Mouse (Mus musculus): Measurements from ENCODE around the gene Prdm2. TPM values are rescaled to one million over a fixed set of nuclear protein-coding genes. Genes with fewer than 3 reads are reported as not detected.

Prdm2 gene
- polyA plus RNA-seq, 1 experiment from 2014 or later = 19.0 TPM

- Histone ChIP-seq H3K27ac (no peak overlapping the region), H3K4me1 (peaks cover 41% of the 10 kb centered on the region), H3K27me3 (replicated peaks) (no peaks in the 10 kb centered on the region), H3K9ac (no peak overlapping the region), H3K36me3 (peaks cover 21% of the 10 kb centered on the region), H3K4me2 (replicated peaks) (no peak overlapping the region), H3K4me3 (no peak overlapping the region), H3K9me3 (no peaks in the 10 kb centered on the region)
- WGBS = 73% methylated on average over 21 of the region's 21 CpGs
- no peak for ATAC-seq (ENCODE audit: low FRiP score, low read depth)
Observed at GRCm38 (mm10) chr4:143114232-143114979, 98.4 kb downstream of the Prdm2 start.

- Histone ChIP-seq H3K27ac (no peak overlapping the region), H3K36me3 (peaks cover 34% of the 10 kb centered on the region), H3K27me3 (replicated peaks) (no peaks in the 10 kb centered on the region), H3K4me2 (replicated peaks) (no peak overlapping the region), H3K4me1 (peaks cover 41% of the 10 kb centered on the region), H3K9me3 (no peaks in the 10 kb centered on the region), H3K4me3 (no peak overlapping the region), H3K9ac (no peak overlapping the region)
- ATAC-seq (ENCODE audit: low FRiP score, low read depth) = no peak
- WGBS = 37% methylated on average over 6 of the region's 6 CpGs
Observed at GRCm38 (mm10) chr4:143112985-143113384, 99.8 kb downstream of the Prdm2 start.

- no peak overlapping the region for H3K9ac ChIP-seq
- peaks cover 45% of the 10 kb centered on the region for H3K4me1 ChIP-seq
- H3K9me3 ChIP-seq = no peaks in the 10 kb centered on the region
- no peaks in the 10 kb centered on the region for H3K27me3 ChIP-seq (replicated peaks)
- no peak overlapping the region for H3K27ac ChIP-seq
- no peak overlapping the region for H3K4me3 ChIP-seq
- H3K4me2 ChIP-seq (replicated peaks) = no peak overlapping the region
- WGBS = 96% methylated on average over 2 of the region's 2 CpGs
- ATAC-seq (ENCODE audit: low FRiP score, low read depth) = no peak
- H3K36me3 ChIP-seq = peaks cover 35% of the 10 kb centered on the region
Observed at GRCm38 (mm10) chr4:143112439-143112838, 100.4 kb downstream of the Prdm2 start.

- Histone ChIP-seq H3K9me3 (no peaks in the 10 kb centered on the region), H3K4me1 (peaks cover 45% of the 10 kb centered on the region), H3K9ac (no peak overlapping the region), H3K4me2 (replicated peaks) (no peak overlapping the region), H3K27ac (no peak overlapping the region), H3K36me3 (peaks cover 35% of the 10 kb centered on the region), H3K27me3 (replicated peaks) (no peaks in the 10 kb centered on the region), H3K4me3 (no peak overlapping the region)
- no peak for ATAC-seq (ENCODE audit: low FRiP score, low read depth)
- 91% methylated on average over 5 of the region's 5 CpGs for WGBS
Observed at GRCm38 (mm10) chr4:143111872-143112271, 100.9 kb downstream of the Prdm2 start.

- Histone ChIP-seq H3K27ac (no peak overlapping the region), H3K27me3 (replicated peaks) (no peaks in the 10 kb centered on the region), H3K4me1 (peaks cover 27% of the 10 kb centered on the region), H3K4me2 (replicated peaks) (no peak overlapping the region), H3K36me3 (peaks cover 40% of the 10 kb centered on the region), H3K9me3 (no peaks in the 10 kb centered on the region), H3K4me3 (no peak overlapping the region), H3K9ac (no peak overlapping the region)
- ATAC-seq (ENCODE audit: low FRiP score, low read depth) = no peak
- 27% methylated on average over 9 of the region's 9 CpGs for WGBS
Observed at GRCm38 (mm10) chr4:143108552-143108951, 104.2 kb downstream of the Prdm2 start.

GRCm38 (mm10) chr4:143106971-143107370 lies 105.8 kb downstream of the Prdm2 start:
- H3K4me2 ChIP-seq (replicated peaks) = no peak overlapping the region
- H3K36me3 ChIP-seq = peaks cover 40% of the 10 kb centered on the region
- peaks cover 22% of the 10 kb centered on the region for H3K4me1 ChIP-seq
- no peaks in the 10 kb centered on the region for H3K27me3 ChIP-seq (replicated peaks)
- ATAC-seq (ENCODE audit: low FRiP score, low read depth) = no peak
- WGBS = 89% methylated on average over 6 of the region's 6 CpGs
- H3K4me3 ChIP-seq = no peak overlapping the region
- H3K9me3 ChIP-seq = no peaks in the 10 kb centered on the region
- no peak overlapping the region for H3K27ac ChIP-seq
- no peak overlapping the region for H3K9ac ChIP-seq

GRCm38 (mm10) chr4:143106566-143106965 lies 106.2 kb downstream of the Prdm2 start:
- H3K4me1 ChIP-seq = peaks cover 22% of the 10 kb centered on the region
- H3K4me3 ChIP-seq = no peak overlapping the region
- H3K27ac ChIP-seq = no peak overlapping the region
- H3K9ac ChIP-seq = no peak overlapping the region
- no peak for ATAC-seq (ENCODE audit: low FRiP score, low read depth)
- H3K27me3 ChIP-seq (replicated peaks) = no peaks in the 10 kb centered on the region
- no peaks in the 10 kb centered on the region for H3K9me3 ChIP-seq
- no peak overlapping the region for H3K4me2 ChIP-seq (replicated peaks)
- H3K36me3 ChIP-seq = peaks cover 39% of the 10 kb centered on the region
- WGBS = 78% methylated on average over 2 of the region's 2 CpGs

- Histone ChIP-seq H3K27ac (no peak overlapping the region), H3K9ac (no peak overlapping the region), H3K4me2 (replicated peaks) (no peak overlapping the region), H3K4me1 (peaks cover 22% of the 10 kb centered on the region), H3K36me3 (peaks cover 21% of the 10 kb centered on the region), H3K9me3 (no peaks in the 10 kb centered on the region), H3K27me3 (replicated peaks) (no peaks in the 10 kb centered on the region), H3K4me3 (no peak overlapping the region)
- WGBS = 77% methylated on average over 5 of the region's 5 CpGs
- no peak for ATAC-seq (ENCODE audit: low FRiP score, low read depth)
Observed at GRCm38 (mm10) chr4:143104739-143105138, 108.1 kb downstream of the Prdm2 start.

- no peak overlapping the region for H3K9ac ChIP-seq
- ATAC-seq (ENCODE audit: low FRiP score, low read depth) = no peak
- no peak overlapping the region for H3K4me2 ChIP-seq (replicated peaks)
- H3K27me3 ChIP-seq (replicated peaks) = no peaks in the 10 kb centered on the region
- H3K4me1 ChIP-seq = peaks cover 16% of the 10 kb centered on the region
- no peak overlapping the region for H3K27ac ChIP-seq
- no peaks in the 10 kb centered on the region for H3K9me3 ChIP-seq
- WGBS = 70% methylated on average over 2 of the region's 2 CpGs
- H3K4me3 ChIP-seq = no peak overlapping the region
- H3K36me3 ChIP-seq = peaks cover 12% of the 10 kb centered on the region
Observed at GRCm38 (mm10) chr4:143103811-143104210, 109.0 kb downstream of the Prdm2 start.

- H3K4me2 ChIP-seq (replicated peaks) = no peak overlapping the region
- ATAC-seq (ENCODE audit: low FRiP score, low read depth) = no peak
- H3K27me3 ChIP-seq (replicated peaks) = no peaks in the 10 kb centered on the region
- H3K27ac ChIP-seq = no peak overlapping the region
- no peaks in the 10 kb centered on the region for H3K9me3 ChIP-seq
- H3K4me3 ChIP-seq = no peak overlapping the region
- 71% methylated on average over 6 of the region's 6 CpGs for WGBS
- H3K4me1 ChIP-seq = peaks cover 5% of the 10 kb centered on the region; the same call in 1 of the 2 replicates
- no peak overlapping the region for H3K9ac ChIP-seq
- H3K36me3 ChIP-seq = no peaks in the 10 kb centered on the region
Observed at GRCm38 (mm10) chr4:143100157-143100556, 112.6 kb downstream of the Prdm2 start.

GRCm38 (mm10) chr4:143099288-143100039 lies 113.3 kb downstream of the Prdm2 start:
- Histone ChIP-seq H3K4me2 (replicated peaks) (no peak overlapping the region), H3K4me3 (no peak overlapping the region), H3K9ac (no peak overlapping the region), H3K4me1 (peaks cover 5% of the 10 kb centered on the region; the same call in 1 of the 2 replicates), H3K36me3 (no peaks in the 10 kb centered on the region), H3K27ac (no peak overlapping the region), H3K27me3 (replicated peaks) (no peaks in the 10 kb centered on the region), H3K9me3 (no peaks in the 10 kb centered on the region)
- 72% methylated on average over 11 of the region's 11 CpGs for WGBS
- ATAC-seq (ENCODE audit: low FRiP score, low read depth) = no peak

GRCm38 (mm10) chr4:143092082-143092701 lies 120.6 kb downstream of the Prdm2 start:
- WGBS = 14% methylated on average over 12 of the region's 12 CpGs
- peak overlapping the region; percentile 54; the same call in 1 of the 2 replicates for H3K27ac ChIP-seq

More at GRCm38 (mm10) chr4:143092082-143092701, 120.6 kb downstream of the Prdm2 start:
- Histone ChIP-seq H3K4me3 (no peak overlapping the region), H3K4me2 (replicated peaks) (peak overlapping the region; percentile 38), H3K36me3 (no peaks in the 10 kb centered on the region), H3K27me3 (replicated peaks) (no peaks in the 10 kb centered on the region), H3K9me3 (no peaks in the 10 kb centered on the region), H3K9ac (no peak overlapping the region), H3K4me1 (peaks cover 17% of the 10 kb centered on the region)
- ATAC-seq (ENCODE audit: low FRiP score, low read depth) = peak; percentile 81

Data from neural tube, embryonic 12.5 days (tissue).